ENCODE assay signal across 8 mouse cellular contexts in the genomic region with DNA sequence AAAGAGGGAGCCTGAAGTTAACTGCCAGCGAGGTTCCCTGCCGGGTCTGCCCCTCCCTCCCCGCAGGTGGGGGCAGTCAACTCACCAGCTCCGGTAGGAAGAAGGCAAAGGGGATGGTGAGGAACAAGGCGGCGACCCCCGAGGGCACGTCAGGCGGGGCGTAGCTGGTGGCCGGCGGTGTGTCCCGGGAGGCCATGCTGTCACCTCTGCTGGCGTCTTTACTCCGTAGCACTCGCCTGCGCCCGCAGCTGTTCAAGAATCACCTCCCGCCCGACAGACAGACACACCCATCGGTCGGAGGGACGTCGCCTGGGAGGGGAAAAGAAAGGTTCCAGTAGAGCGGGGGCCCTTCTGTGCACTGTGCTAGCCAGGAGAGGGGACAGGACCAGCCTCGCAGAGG. TPM values are rescaled to one million over a fixed set of nuclear protein-coding genes. Genes with fewer than 3 reads are reported as not detected.
DNase-seq lines count a peak whose midpoint lies in the region; ATAC-seq lines count a peak whose summit lies in the region.

A gene (minus strand): TSS at position 262 of the 400 bp plus-strand sequence.

- no peak for ATAC-seq in embryonic facial prominence, embryonic 14.5 days (ENCODE audit: low read depth)
- no peak for ATAC-seq in hindbrain, embryonic 15.5 days (ENCODE audit: low FRiP score, low read depth)
- peak; percentile 62; the same call in 1 of the 2 replicates for ATAC-seq in megakaryocyte-erythroid progenitor cell, adult 5-6 weeks (replicated peaks; ENCODE audit: low FRiP score, low TSS enrichment, poor library complexity, severe bottlenecking)

- H3K36me3 ChIP-seq in embryonic facial prominence, embryonic 14.5 days (ENCODE audit: control insufficient read depth, insufficient read depth, low read length) = no peaks in the 10 kb centered on the region
- H3K36me3 ChIP-seq in hindbrain, embryonic 15.5 days = no peaks in the 10 kb centered on the region

- peak within 1 kb of the TSS; percentile 33 for H3K27ac ChIP-seq in embryonic facial prominence, embryonic 14.5 days (replicated peaks; ENCODE audit: low read depth, low read length)
- H3K27ac ChIP-seq in hindbrain, embryonic 15.5 days (replicated peaks) = no peak within 1 kb of the TSS

- H3K9me3 ChIP-seq in embryonic facial prominence, embryonic 14.5 days (ENCODE audit: control insufficient read depth, low read length) = no peaks in the 10 kb centered on the region
- no peaks in the 10 kb centered on the region for H3K9me3 ChIP-seq in hindbrain, embryonic 15.5 days

- peaks cover 8% of the 10 kb centered on the region; the same call in 1 of the 2 replicates for H3K4me1 ChIP-seq in embryonic facial prominence, embryonic 14.5 days (ENCODE audit: control insufficient read depth, insufficient read depth, low read length)
- peaks cover 5% of the 10 kb centered on the region; the same call in 1 of the 2 replicates for H3K4me1 ChIP-seq in hindbrain, embryonic 15.5 days (replicated peaks)

- WGBS in embryonic facial prominence, embryonic 14.5 days = 2% methylated on average over 22 of the region's 26 CpGs
- WGBS in hindbrain, embryonic 15.5 days = 3% methylated on average over 25 of the region's 26 CpGs

- peak within 1 kb of the TSS; percentile 26 for H3K4me3 ChIP-seq in embryonic facial prominence, embryonic 14.5 days (ENCODE audit: low read depth, low read length)
- H3K4me3 ChIP-seq in hindbrain, embryonic 15.5 days = peak within 1 kb of the TSS; percentile 13; the same call in 1 of the 2 replicates

- peak within 1 kb of the TSS; percentile 50 for H3K4me2 ChIP-seq in embryonic facial prominence, embryonic 14.5 days (ENCODE audit: low read depth, low read length)
- peak within 1 kb of the TSS; percentile 37 for H3K4me2 ChIP-seq in hindbrain, embryonic 15.5 days

- H3K27me3 ChIP-seq in embryonic facial prominence, embryonic 14.5 days (replicated peaks; ENCODE audit: control insufficient read depth, insufficient read depth, low read length) = peaks cover 12% of the 10 kb centered on the region; the same call in 1 of the 2 replicates
- peaks cover 17% of the 10 kb centered on the region; the same call in 1 of the 2 replicates for H3K27me3 ChIP-seq in hindbrain, embryonic 15.5 days

- peak within 1 kb of the TSS; percentile 52 for H3K9ac ChIP-seq in embryonic facial prominence, embryonic 14.5 days (ENCODE audit: low read depth, low read length)
- H3K9ac ChIP-seq in hindbrain, embryonic 15.5 days = no peak within 1 kb of the TSS

- DNase-seq in gastrocnemius, postnatal 4 days (ENCODE audit: low spot score in 2 of 2) = no peak
- DNase-seq in gastrocnemius, postnatal 10 days = no peak
- DNase-seq in embryonic facial prominence, embryonic 14.5 days (ENCODE audit: low spot score) = no peak
- no peak for DNase-seq in cerebellum, adult 11-12 months
- no peak for DNase-seq in left cerebral cortex, adult 18-20 months (ENCODE audit: low spot score in 2 of 2)
- DNase-seq in adrenal gland, adult 18-20 months (ENCODE audit: low spot score in 2 of 2) = no peak

RNA-seq across cellular contexts. Expression of the gene that starts here (rescaled TPM):
- total RNA-seq in gastrocnemius, postnatal 4 days (2021) = 10 to 100 TPM; 10.5 to 11.0 TPM
- 1 to 10 TPM; 6.3 to 7.2 TPM for total RNA-seq in gastrocnemius, postnatal 10 days (2021)
- 14.0 and 17.8 TPM in 2 replicates for polyA plus RNA-seq in embryonic facial prominence, embryonic 14.5 days (2014; fragmentation: Nextera tagmentation; extraction: Ambion mirVana)
- 1.4 TPM in 2 replicates for polyA plus RNA-seq in hindbrain, embryonic 15.5 days (2015; fragmentation: Nextera tagmentation; extraction: Ambion mirVana)
- not detected in 2 replicates for total RNA-seq in megakaryocyte-erythroid progenitor cell, adult 5-6 weeks (2014; fragmentation: Nextera tagmentation)
- total RNA-seq in megakaryocyte-erythroid progenitor cell, adult 5-6 weeks (2017) = not detected in 2 replicates
- 1 to 10 TPM in 1 of 2 experiments, under 1 TPM in 1; 0.87 to 1.5 TPM for total RNA-seq in left cerebral cortex, adult 18-20 months (2021)
- 1 to 10 TPM; 1.2 to 5.9 TPM for total RNA-seq in adrenal gland, adult 18-20 months (2021)

Comparison
In these comparisons a context has a peak if more than half of its experiments do, and no peak if none do; other contexts are left out.
1. Peak in ATAC-seq in megakaryocyte-erythroid progenitor cell, adult 5-6 weeks; RNA of the gene not detected or under 1 TPM.